Mouse (Mus musculus) embryonic facial prominence, embryonic 11.5 days (tissue): ENCODE measurements around the gene Gm17334. TPM values are rescaled to one million over a fixed set of nuclear protein-coding genes. Genes with fewer than 3 reads are reported as not detected.
A peak's percentile ranks its signal among the peaks of the same experiment; 100 is the strongest.

Source experiments
- ATAC-seq: fragments of 200-750 bp; cut with Nextera tagmentation; replicated peaks from 2 replicates; pipeline ENCODE4 v1.8.0; 2017; ENCODE audit warnings: low read depth; ENCODE audit not compliant: insufficient number of reproducible peaks, low FRiP score, low TSS enrichment
- DNase-seq: peaks from one replicate; pipeline ENCODE4 v3.0.0-alpha.2; 2015; ENCODE audit warnings: low spot score
- H3K27ac ChIP-seq: fragments of 300-500 bp; sonication (generic); replicated peaks from 2 replicates; pipeline ENCODE4 v1.5.1; 2014; ENCODE audit warnings: mild to moderate bottlenecking, low read depth, low read length, control low read depth
- H3K27me3 ChIP-seq: fragments of 300-500 bp; sonication (generic); 2 replicates; pipeline ENCODE4 v1.6.1; 2014; ENCODE audit warnings: mild to moderate bottlenecking, low read length, moderate library complexity, mixed read lengths; ENCODE audit not compliant: control insufficient read depth, insufficient read depth
- H3K36me3 ChIP-seq: fragments of 300-500 bp; sonication (generic); replicated peaks from 2 replicates; pipeline ENCODE4 v1.6.1; 2014; ENCODE audit warnings: low read depth, mild to moderate bottlenecking, low read length, moderate library complexity, mixed read lengths; ENCODE audit not compliant: control insufficient read depth, insufficient read depth
- H3K4me1 ChIP-seq: fragments of 300-500 bp; sonication (generic); 2 replicates; pipeline ENCODE4 v1.6.1; 2014; ENCODE audit warnings: low read length, mixed read lengths; ENCODE audit not compliant: control insufficient read depth, insufficient read depth
- H3K4me2 ChIP-seq: fragments of 300-500 bp; sonication (generic); 2 replicates; pipeline ENCODE4 v1.6.1; 2014; ENCODE audit warnings: low read depth, mild to moderate bottlenecking, control low read depth, low read length, moderate library complexity
- H3K4me3 ChIP-seq: fragments of 300-500 bp; sonication (generic); 2 replicates; pipeline ENCODE4 v1.5.1; 2014; ENCODE audit warnings: low read depth, low read length, control low read depth
- H3K9ac ChIP-seq: fragments of 300-500 bp; sonication (generic); replicated peaks from 2 replicates; pipeline ENCODE4 v1.6.1; 2014; ENCODE audit warnings: mild to moderate bottlenecking, control low read depth, low read length
- H3K9me3 ChIP-seq: fragments of 300-500 bp; sonication (generic); replicated peaks from 2 replicates; pipeline ENCODE4 v1.6.1; 2016; ENCODE audit warnings: mild to moderate bottlenecking, low read length, inconsistent platforms, mixed read lengths; ENCODE audit not compliant: control insufficient read depth
- WGBS: fragments of 180-500 bp; shearing (Covaris S2); extraction: QIAGEN DNeasy Blood & Tissue Kit; methylation state at CpG from one replicate; pipeline ENCODE4 v1.1.7; 2014; 5-methylcytosine and 5-hydroxymethylcytosine counted together
- polyA plus RNA-seq: library from polyadenylated mRNA; unstranded; fragments of >200 nt; fragmentation: Nextera tagmentation; extraction: Ambion mirVana; gene quantifications from 2 replicates; pipeline ENCODE4 v1.2.1, GENCODE M21; 2014

Gm17334 gene
- polyA plus RNA-seq, 1 experiment from 2014 or later, result not detected

GRCm38 (mm10) chr11:53773641-53774360 is 814 bp upstream of the Gm17334 start:
- H3K9ac ChIP-seq, result no peak overlapping the region
- H3K27me3 ChIP-seq, result no peaks in the 10 kb centered on the region
- no peaks in the 10 kb centered on the region for H3K36me3 ChIP-seq
- 86% methylated on average over 16 of the region's 16 CpGs for WGBS
- no peaks in the 10 kb centered on the region for H3K9me3 ChIP-seq
- H3K27ac ChIP-seq, result no peak overlapping the region
- no peaks in the 10 kb centered on the region; the same call in 1 of the 2 replicates for H3K4me1 ChIP-seq
- DNase-seq (no peak), ATAC-seq (no peak)
- H3K4me2 ChIP-seq, result no peak overlapping the region
- no peak overlapping the region for H3K4me3 ChIP-seq

- Histone ChIP-seq H3K27ac (no peak overlapping the region), H3K9me3 (no peaks in the 10 kb centered on the region), H3K36me3 (no peaks in the 10 kb centered on the region), H3K4me2 (no peak overlapping the region), H3K4me1 (no peaks in the 10 kb centered on the region; the same call in 1 of the 2 replicates), H3K4me3 (no peak overlapping the region), H3K9ac (no peak overlapping the region), H3K27me3 (no peaks in the 10 kb centered on the region)
- 71% methylated on average over 9 of the region's 9 CpGs for WGBS
- DNase-seq (no peak), ATAC-seq (no peak)
Observed at GRCm38 (mm10) chr11:53772536-53772935, 451 bp downstream of the Gm17334 start.

- no peak overlapping the region for H3K4me3 ChIP-seq
- WGBS, result 82% methylated on average over 11 of the region's 11 CpGs
- no peak for ATAC-seq
Observed at GRCm38 (mm10) chr11:53771001-53771744, 1.8 kb downstream of the Gm17334 start.

GRCm38 (mm10) chr11:53770125-53770791 is 2.7 kb downstream of the Gm17334 start:
- Histone ChIP-seq H3K4me1 (no peaks in the 10 kb centered on the region; the same call in 1 of the 2 replicates), H3K36me3 (no peaks in the 10 kb centered on the region), H3K27me3 (no peaks in the 10 kb centered on the region), H3K4me2 (peak overlapping the region; percentile 94), H3K4me3 (peak overlapping the region; percentile 64), H3K9me3 (no peaks in the 10 kb centered on the region), H3K9ac (peak overlapping the region; percentile 66), H3K27ac (peak overlapping the region; percentile 36; the same call in 1 of the 2 replicates)
- ATAC-seq (peak; percentile 70), DNase-seq (peak; percentile 79)
- WGBS, result under 1% methylated on average over 75 of the region's 75 CpGs

More at GRCm38 (mm10) chr11:53771001-53771744, 1.8 kb downstream of the Gm17334 start:
- no peak overlapping the region for H3K27ac ChIP-seq
- no peaks in the 10 kb centered on the region for H3K36me3 ChIP-seq
- no peaks in the 10 kb centered on the region for H3K27me3 ChIP-seq
- peak overlapping the region; percentile 11 for H3K4me2 ChIP-seq
- H3K9me3 ChIP-seq, result no peaks in the 10 kb centered on the region
- DNase-seq, result no peak
- H3K9ac ChIP-seq, result no peak overlapping the region
- H3K4me1 ChIP-seq, result no peaks in the 10 kb centered on the region; the same call in 1 of the 2 replicates

- Histone ChIP-seq H3K4me3 (peak within 1 kb of the TSS; percentile 64), H3K4me2 (peak within 1 kb of the TSS; percentile 94), H3K36me3 (no peaks in the 10 kb centered on the region), H3K9ac (peak within 1 kb of the TSS; percentile 66), H3K4me1 (no peaks in the 10 kb centered on the region; the same call in 1 of the 2 replicates), H3K27me3 (no peaks in the 10 kb centered on the region), H3K27ac (peak within 1 kb of the TSS; percentile 36; the same call in 1 of the 2 replicates), H3K9me3 (no peaks in the 10 kb centered on the region)
- DNase-seq (peak; percentile 91), ATAC-seq (peak; percentile 90)
- WGBS, result under 1% methylated on average over 40 of the region's 40 CpGs
Observed at GRCm38 (mm10) chr11:53769760-53770124, 3.2 kb downstream of the Gm17334 start, which contains the start of gene Irf1. TSS of gene Irf1 (plus strand) at chr11:53770014.

GRCm38 (mm10) chr11:53769185-53769576 is 3.8 kb downstream of the Gm17334 start:
- H3K27me3 ChIP-seq, result no peaks in the 10 kb centered on the region
- no peak overlapping the region; the same call in 1 of the 2 replicates for H3K4me3 ChIP-seq
- H3K36me3 ChIP-seq, result no peaks in the 10 kb centered on the region
- H3K9me3 ChIP-seq, result no peaks in the 10 kb centered on the region
- DNase-seq (no peak), ATAC-seq (no peak)
- peak overlapping the region; percentile 94 for H3K4me2 ChIP-seq
- H3K4me1 ChIP-seq, result no peaks in the 10 kb centered on the region; the same call in 1 of the 2 replicates
- WGBS, result 57% methylated on average over 12 of the region's 12 CpGs
- H3K27ac ChIP-seq, result no peak overlapping the region
- no peak overlapping the region for H3K9ac ChIP-seq

GRCm38 (mm10) chr11:53768422-53769184 is 4.4 kb downstream of the Gm17334 start:
- DNase-seq, result no peak
- Histone ChIP-seq H3K36me3 (no peaks in the 10 kb centered on the region), H3K9me3 (no peaks in the 10 kb centered on the region), H3K4me3 (no peak overlapping the region), H3K9ac (no peak overlapping the region), H3K27ac (no peak overlapping the region), H3K4me2 (no peak overlapping the region), H3K4me1 (peaks cover 3% of the 10 kb centered on the region), H3K27me3 (no peaks in the 10 kb centered on the region)
- ATAC-seq, result no peak
- 71% methylated on average over 13 of the region's 13 CpGs for WGBS
